Comparison of ENCODE assay signal across 40 mouse cellular contexts in genomic region chr1:92992214-92992855, GRCm38 (mm10). TPM values are rescaled to one million over a fixed set of nuclear protein-coding genes. Genes with fewer than 3 reads are reported as not detected.
DNase-seq lines count a peak whose midpoint lies in the region; ATAC-seq and TF ChIP-seq lines count a peak whose summit lies in the region.
"Had no signal": no experiment of that assay in that cellular context is flagged by ENCODE, and none has a peak within 500 bp of the region (broad histone marks: within the 10 kb centered on the region; RNA-seq: fewer than 3 reads in every experiment).

No protein-coding gene starts in this region.

- H3K36me3 ChIP-seq in testis, adult 2 months (ENCODE audit: control insufficient read depth, insufficient read depth, low read length) = no peaks in the 10 kb centered on the region
- H3K36me3 ChIP-seq in forebrain, embryonic 14.5 days (ENCODE audit: control insufficient read depth, insufficient read depth, low read length) = no peaks in the 10 kb centered on the region
- H3K36me3 ChIP-seq: embryonic facial prominence, embryonic 10.5 days; embryonic facial prominence, embryonic 15.5 days; forebrain, embryonic 12.5 days; intestine, embryonic 15.5 days; midbrain, embryonic 10.5 days; neural tube, embryonic 12.5 days had no signal

- no peak overlapping the region; the same call in 1 of the 2 replicates for H3K27ac ChIP-seq in testis, adult 2 months (ENCODE audit: control insufficient read depth, insufficient read depth, low read depth, low read length)
- H3K27ac ChIP-seq in forebrain, embryonic 14.5 days (ENCODE audit: low read depth, low read length) = no peak overlapping the region
- H3K27ac ChIP-seq: embryonic facial prominence, embryonic 10.5 days; embryonic facial prominence, embryonic 15.5 days; forebrain, embryonic 12.5 days; gastrocnemius, adult 2 months; intestine, embryonic 15.5 days; layer of hippocampus, adult 2 months; liver, embryonic 14.5 days; macrophage; midbrain, embryonic 10.5 days; neural tube, embryonic 12.5 days had no signal

- 82% methylated on average over 6 of the region's 6 CpGs for WGBS in forebrain, embryonic 14.5 days

- H3K4me2 ChIP-seq in forebrain, embryonic 14.5 days (ENCODE audit: low read length) = no peak overlapping the region
- H3K4me2 ChIP-seq: embryonic facial prominence, embryonic 15.5 days; forebrain, embryonic 12.5 days; intestine, embryonic 15.5 days; neural tube, embryonic 12.5 days had no signal

- no peak for TF ChIP-seq POLR2A in testis, adult 2 months (IDR thresholded peaks at IDR 0.05; ENCODE audit: control insufficient read depth, low read depth, low read length)

- H3K9me3 ChIP-seq in forebrain, embryonic 14.5 days (replicated peaks; ENCODE audit: control insufficient read depth, low read length) = no peaks in the 10 kb centered on the region
- H3K9me3 ChIP-seq: embryonic facial prominence, embryonic 10.5 days; embryonic facial prominence, embryonic 15.5 days; forebrain, embryonic 12.5 days; intestine, embryonic 15.5 days; midbrain, embryonic 10.5 days; neural tube, embryonic 12.5 days had no signal

- ATAC-seq in megakaryocyte progenitor cell, adult 5-6 weeks (replicated peaks; ENCODE audit: poor library complexity) = peak; percentile 70
- no peak for ATAC-seq in forebrain, embryonic 14.5 days
- ATAC-seq: hindbrain, embryonic 16.5 days; intestine, embryonic 15.5 days; midbrain, embryonic 16.5 days; Patski had no signal

- H3K9ac ChIP-seq in forebrain, embryonic 14.5 days (ENCODE audit: low read length) = no peak overlapping the region
- H3K9ac ChIP-seq: embryonic facial prominence, embryonic 15.5 days; forebrain, embryonic 12.5 days; intestine, embryonic 15.5 days; liver, embryonic 14.5 days; neural tube, embryonic 12.5 days had no signal

- H3K4me3 ChIP-seq in testis, adult 2 months (ENCODE audit: control insufficient read depth, low read depth, low read length) = peak overlapping the region; percentile 76
- no peak overlapping the region for H3K4me3 ChIP-seq in forebrain, embryonic 14.5 days (ENCODE audit: low read depth, low read length)
- H3K4me3 ChIP-seq: embryonic facial prominence, embryonic 10.5 days; embryonic facial prominence, embryonic 15.5 days; forebrain, embryonic 12.5 days; gastrocnemius, adult 2 months; intestine, embryonic 15.5 days; layer of hippocampus, adult 2 months; midbrain, embryonic 10.5 days; myocyte; neural tube, embryonic 12.5 days had no signal

- H3K27me3 ChIP-seq in testis, adult 2 months (ENCODE audit: control insufficient read depth, insufficient read depth, low read length) = no peaks in the 10 kb centered on the region
- H3K27me3 ChIP-seq in forebrain, embryonic 14.5 days (replicated peaks; ENCODE audit: control insufficient read depth, insufficient read depth, low read length) = no peaks in the 10 kb centered on the region
- H3K27me3 ChIP-seq: embryonic facial prominence, embryonic 15.5 days; forebrain, embryonic 12.5 days; intestine, embryonic 15.5 days; neural tube, embryonic 12.5 days had no signal

- intact Hi-C loops in left cerebral cortex, postnatal 36 days (cut with DNase I) = no loop called here

- DNase-seq in testis, postnatal 14 days (ENCODE audit: low spot score) = no peak
- peak; percentile 81 for DNase-seq in adrenal gland, adult 2 months
- DNase-seq in adrenal gland, postnatal 25 days = peak; percentile 27
- DNase-seq in spleen, postnatal 10 days (ENCODE audit: low spot score in 2 of 2) = no peak
- no peak for DNase-seq in left cerebral cortex, postnatal 36 days (ENCODE audit: low spot score in 2 of 2)
- DNase-seq in forebrain, embryonic 14.5 days (ENCODE audit: low spot score) = no peak
- DNase-seq: cerebellum, adult 18-20 months; cerebellum, postnatal 10 days; gastrocnemius, adult 2 months; gastrocnemius, postnatal 36 days; heart, postnatal 14 days; kidney, adult 2 months; kidney, postnatal 36 days; liver; lung, adult 2 months; lung, postnatal 10 days; thymus, postnatal 4 days had no signal

- H3K4me1 ChIP-seq in testis, adult 2 months (ENCODE audit: control insufficient read depth, insufficient read depth, low read length) = peaks cover 5% of the 10 kb centered on the region
- H3K4me1 ChIP-seq in forebrain, embryonic 14.5 days (ENCODE audit: control insufficient read depth, insufficient read depth, low read length) = no peaks in the 10 kb centered on the region
- H3K4me1 ChIP-seq: embryonic facial prominence, embryonic 10.5 days; embryonic facial prominence, embryonic 15.5 days; forebrain, embryonic 12.5 days; intestine, embryonic 15.5 days; midbrain, embryonic 10.5 days; neural tube, embryonic 12.5 days had no signal

- TF ChIP-seq CTCF in testis, adult 2 months (IDR thresholded peaks at IDR 0.05; ENCODE audit: control insufficient read depth, insufficient read depth, insufficient replicate concordance, low read depth, low read length) = no peak

RNA-seq across cellular contexts. Expression of gene Aqp12, which starts 13.8 kb away (rescaled TPM):
- polyA plus RNA-seq in testis, adult 2 months (2012; rRNA removed) = 0.37 and 0.59 TPM in 2 replicates
- under 1 TPM in 1 of 2 experiments, not detected in 1; 0.26 TPM for total RNA-seq in adrenal gland, adult 2 months (2021)
- not detected in 2 replicates for polyA plus RNA-seq in adrenal gland, adult 2 months (2012; rRNA removed)
- not detected in 2 replicates for total RNA-seq in adrenal gland, postnatal 25 days (2021)
- total RNA-seq in megakaryocyte progenitor cell, adult 5-6 weeks (2015) = not detected in 2 replicates
- not detected in 2 replicates for total RNA-seq in megakaryocyte progenitor cell, adult 5-6 weeks (2017)
- not detected for total RNA-seq in left cerebral cortex, postnatal 36 days (2021)
- polyA plus RNA-seq in forebrain, embryonic 14.5 days (2014; fragmentation: Nextera tagmentation; extraction: Ambion mirVana) = not detected in 2 replicates
- total RNA-seq: gastrocnemius, adult 2 months; gastrocnemius, postnatal 36 days; heart, postnatal 14 days; layer of hippocampus, adult 2 months; layer of hippocampus, postnatal 25 days; MEL had no signal
- polyA plus RNA-seq: brain, embryonic 14.5 days; cortical plate, adult 2 months; embryonic facial prominence, embryonic 10.5 days; embryonic facial prominence, embryonic 15.5 days; forebrain, embryonic 12.5 days; hindbrain, embryonic 11.5 days; hindbrain, embryonic 16.5 days; kidney, adult 2 months; kidney, embryonic 16.5 days; limb, embryonic 11.5 days; liver, embryonic 14.5 days; lung, adult 2 months; macrophage; midbrain, embryonic 10.5 days; midbrain, embryonic 16.5 days; myocyte; neural tube, embryonic 12.5 days; Patski; thymus, postnatal 0 days had no signal

RNA-seq across cellular contexts. Expression of gene Gpr35, which starts 41.7 kb away (rescaled TPM):
- 0.70 and 0.88 TPM in 2 replicates for polyA plus RNA-seq in testis, adult 2 months (2012; rRNA removed)
- 1 to 10 TPM in 1 of 2 experiments, under 1 TPM in 1; 0.76 to 2.2 TPM for total RNA-seq in adrenal gland, adult 2 months (2021)
- 1.2 and 2.1 TPM in 2 replicates for polyA plus RNA-seq in adrenal gland, adult 2 months (2012; rRNA removed)
- 0.33 and 0.49 TPM in 2 replicates for total RNA-seq in adrenal gland, postnatal 25 days (2021)
- total RNA-seq in megakaryocyte progenitor cell, adult 5-6 weeks (2015) = 1.1 TPM in 2 replicates
- 0.74 and 1.6 TPM in 2 replicates for total RNA-seq in megakaryocyte progenitor cell, adult 5-6 weeks (2017)
- under 1 TPM in 1 of 2 experiments, not detected in 1; 0.77 TPM for total RNA-seq in left cerebral cortex, postnatal 36 days (2021)
- 0.29 and 0.33 TPM in 2 replicates for polyA plus RNA-seq in forebrain, embryonic 14.5 days (2014; fragmentation: Nextera tagmentation; extraction: Ambion mirVana)
- total RNA-seq: MEL had no signal
- polyA plus RNA-seq: hindbrain, embryonic 11.5 days; Patski had no signal

RNA-seq across cellular contexts. Expression of gene Capn10, which starts 58.2 kb away (rescaled TPM):
- 31.9 and 32.5 TPM in 2 replicates for polyA plus RNA-seq in testis, adult 2 months (2012; rRNA removed)
- total RNA-seq in adrenal gland, adult 2 months (2021) = 10 to 100 TPM; 16.1 to 18.3 TPM
- polyA plus RNA-seq in adrenal gland, adult 2 months (2012; rRNA removed) = 45.9 and 50.7 TPM in 2 replicates
- total RNA-seq in adrenal gland, postnatal 25 days (2021) = 25.3 and 28.8 TPM in 2 replicates
- total RNA-seq in megakaryocyte progenitor cell, adult 5-6 weeks (2015) = 4.4 and 6.9 TPM in 2 replicates
- 8.2 and 9.2 TPM in 2 replicates for total RNA-seq in megakaryocyte progenitor cell, adult 5-6 weeks (2017)
- total RNA-seq in left cerebral cortex, postnatal 36 days (2021) = 10 to 100 TPM; 38.3 to 40.0 TPM
- polyA plus RNA-seq in forebrain, embryonic 14.5 days (2014; fragmentation: Nextera tagmentation; extraction: Ambion mirVana) = 40.2 and 52.8 TPM in 2 replicates

Comparison
In these comparisons a context has a peak if more than half of its experiments do, and no peak if none do; other contexts are left out.
1. DNase-seq: peak in adrenal gland, adult 2 months (single experiment) and adrenal gland, postnatal 25 days (single experiment); none in testis, postnatal 14 days (single experiment), spleen, postnatal 10 days (0 of 2), left cerebral cortex, postnatal 36 days (0 of 2) and forebrain, embryonic 14.5 days (single experiment).